Mouse (Mus musculus): ENCODE data around the gene Nudt4. TPM values are rescaled to one million over a fixed set of nuclear protein-coding genes. Genes with fewer than 3 reads are reported as not detected.
A peak's percentile ranks its signal among the peaks of the same experiment; 100 is the strongest.

The Nudt4 gene
- polyA plus RNA-seq, 1 experiment, result 133 TPM

DNA sequence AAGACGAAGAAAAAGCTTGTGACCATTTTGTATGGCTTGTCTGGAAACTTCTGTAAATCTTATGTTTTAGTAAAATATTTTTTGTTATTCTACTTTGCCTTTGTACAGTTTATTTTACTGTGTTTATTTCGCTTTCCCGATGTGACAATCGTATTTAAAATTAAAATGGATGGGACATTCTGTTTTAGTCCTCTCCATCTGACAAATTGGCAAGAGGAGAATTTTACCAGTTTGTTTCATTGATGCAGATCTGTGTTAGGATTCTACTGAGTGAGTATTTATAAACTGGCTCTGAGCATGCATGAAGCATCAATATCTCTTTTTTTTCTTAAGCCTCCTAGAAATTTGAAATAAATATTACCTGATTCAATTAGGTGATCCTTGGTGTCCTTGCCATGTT, 21.0 kb downstream of the Nudt4 start:
- H3K36me3 ChIP-seq (ENCODE audit: control insufficient read depth, insufficient read depth, low read length, poor library complexity, severe bottlenecking), result peaks cover 37% of the 10 kb centered on the region
- H3K9me3 ChIP-seq (replicated peaks; ENCODE audit: control insufficient read depth, insufficient read depth, low read length, poor library complexity, severe bottlenecking), result no peaks in the 10 kb centered on the region
- no peak overlapping the region for H3K27ac ChIP-seq (ENCODE audit: insufficient read depth, low read length)
- TF ChIP-seq POLR2A (IDR thresholded peaks at IDR 0.05; ENCODE audit: insufficient read depth, low read length) (no peak), CTCF (IDR thresholded peaks at IDR 0.05; ENCODE audit: low read depth, low read length) (no peak), EP300 (IDR thresholded peaks at IDR 0.05; ENCODE audit: insufficient read depth, low read depth, low read length) (no peak)
- H3K4me3 ChIP-seq (ENCODE audit: low read depth, low read length), result no peak overlapping the region
- H3K4me1 ChIP-seq (ENCODE audit: control insufficient read depth, insufficient read depth, low read length), result no peaks in the 10 kb centered on the region
- no peaks in the 10 kb centered on the region for H3K27me3 ChIP-seq (ENCODE audit: control insufficient read depth, insufficient read depth, low read length, poor library complexity, severe bottlenecking)
- H3K9ac ChIP-seq (ENCODE audit: low read depth, poor library complexity, severe bottlenecking), result no peak overlapping the region

GRCm38 (mm10) chr10:95539841-95540240, 24.1 kb downstream of the Nudt4 start:
- H3K27me3 ChIP-seq (ENCODE audit: control insufficient read depth, insufficient read depth, low read length, poor library complexity, severe bottlenecking), result no peaks in the 10 kb centered on the region
- no peak overlapping the region for H3K27ac ChIP-seq (ENCODE audit: insufficient read depth, low read length)
- no peak overlapping the region for H3K9ac ChIP-seq (ENCODE audit: low read depth, poor library complexity, severe bottlenecking)
- no peaks in the 10 kb centered on the region for H3K4me1 ChIP-seq (ENCODE audit: control insufficient read depth, insufficient read depth, low read length)
- no peaks in the 10 kb centered on the region for H3K9me3 ChIP-seq (replicated peaks; ENCODE audit: control insufficient read depth, insufficient read depth, low read length, poor library complexity, severe bottlenecking)
- TF ChIP-seq POLR2A (IDR thresholded peaks at IDR 0.05; ENCODE audit: insufficient read depth, low read length) (no peak), CTCF (IDR thresholded peaks at IDR 0.05; ENCODE audit: low read depth, low read length) (no peak), EP300 (IDR thresholded peaks at IDR 0.05; ENCODE audit: insufficient read depth, low read depth, low read length) (no peak)
- peaks cover 15% of the 10 kb centered on the region for H3K36me3 ChIP-seq (ENCODE audit: control insufficient read depth, insufficient read depth, low read length, poor library complexity, severe bottlenecking)
- no peak overlapping the region for H3K4me3 ChIP-seq (ENCODE audit: low read depth, low read length)

- no peak overlapping the region for H3K27ac ChIP-seq (ENCODE audit: insufficient read depth, low read length)
- H3K27me3 ChIP-seq (ENCODE audit: control insufficient read depth, insufficient read depth, low read length, poor library complexity, severe bottlenecking), result no peaks in the 10 kb centered on the region
- no peak overlapping the region for H3K9ac ChIP-seq (ENCODE audit: low read depth, poor library complexity, severe bottlenecking)
- peaks cover 11% of the 10 kb centered on the region for H3K36me3 ChIP-seq (ENCODE audit: control insufficient read depth, insufficient read depth, low read length, poor library complexity, severe bottlenecking)
- no peak for TF ChIP-seq EP300 (IDR thresholded peaks at IDR 0.05; ENCODE audit: insufficient read depth, low read depth, low read length)
- no peak for TF ChIP-seq CTCF (IDR thresholded peaks at IDR 0.05; ENCODE audit: low read depth, low read length)
- no peak for TF ChIP-seq POLR2A (IDR thresholded peaks at IDR 0.05; ENCODE audit: insufficient read depth, low read length)
- no peak overlapping the region for H3K4me3 ChIP-seq (ENCODE audit: low read depth, low read length)
- H3K9me3 ChIP-seq (replicated peaks; ENCODE audit: control insufficient read depth, insufficient read depth, low read length, poor library complexity, severe bottlenecking), result no peaks in the 10 kb centered on the region
- no peaks in the 10 kb centered on the region for H3K4me1 ChIP-seq (ENCODE audit: control insufficient read depth, insufficient read depth, low read length)
These were observed 24.7 kb downstream of the Nudt4 start for GRCm38 (mm10) chr10:95539260-95539659.

DNA sequence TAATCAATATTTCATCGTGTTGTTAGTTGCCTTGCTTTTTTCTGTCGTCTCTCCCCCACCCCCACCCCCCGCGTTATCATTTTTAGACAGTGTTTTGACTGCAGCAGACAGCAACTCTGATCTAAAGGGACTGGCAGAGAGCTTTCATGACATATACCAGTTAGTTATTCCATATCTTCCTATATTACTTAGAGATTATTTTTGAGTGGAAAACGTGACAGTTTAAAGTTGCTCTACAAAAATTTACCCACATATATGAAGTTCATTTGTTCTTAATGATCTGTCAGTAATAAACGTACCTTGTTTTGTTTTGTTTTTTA, 27.8 kb downstream of the Nudt4 start:
- no peak overlapping the region for H3K4me3 ChIP-seq (ENCODE audit: low read depth, low read length)
- TF ChIP-seq POLR2A (IDR thresholded peaks at IDR 0.05; ENCODE audit: insufficient read depth, low read length) (no peak), CTCF (IDR thresholded peaks at IDR 0.05; ENCODE audit: low read depth, low read length) (no peak), EP300 (IDR thresholded peaks at IDR 0.05; ENCODE audit: insufficient read depth, low read depth, low read length) (no peak)
- no peaks in the 10 kb centered on the region for H3K27me3 ChIP-seq (ENCODE audit: control insufficient read depth, insufficient read depth, low read length, poor library complexity, severe bottlenecking)
- H3K36me3 ChIP-seq (ENCODE audit: control insufficient read depth, insufficient read depth, low read length, poor library complexity, severe bottlenecking), result no peaks in the 10 kb centered on the region; the same call in none of the 2 replicates
- H3K27ac ChIP-seq (ENCODE audit: insufficient read depth, low read length), result no peak overlapping the region
- H3K9ac ChIP-seq (ENCODE audit: low read depth, poor library complexity, severe bottlenecking), result no peak overlapping the region
- H3K9me3 ChIP-seq (replicated peaks; ENCODE audit: control insufficient read depth, insufficient read depth, low read length, poor library complexity, severe bottlenecking), result no peaks in the 10 kb centered on the region
- peaks cover 4% of the 10 kb centered on the region for H3K4me1 ChIP-seq (ENCODE audit: control insufficient read depth, insufficient read depth, low read length)

GRCm38 (mm10) chr10:95535399-95536221, 28.3 kb downstream of the Nudt4 start:
- no peak for TF ChIP-seq EP300 (IDR thresholded peaks at IDR 0.05; ENCODE audit: insufficient read depth, low read depth, low read length)
- TF ChIP-seq CTCF (IDR thresholded peaks at IDR 0.05; ENCODE audit: low read depth, low read length), result no peak
- no peak for TF ChIP-seq POLR2A (IDR thresholded peaks at IDR 0.05; ENCODE audit: insufficient read depth, low read length)
- H3K4me1 ChIP-seq (ENCODE audit: control insufficient read depth, insufficient read depth, low read length), result peaks cover 4% of the 10 kb centered on the region
- H3K27me3 ChIP-seq (ENCODE audit: control insufficient read depth, insufficient read depth, low read length, poor library complexity, severe bottlenecking), result no peaks in the 10 kb centered on the region
- H3K36me3 ChIP-seq (ENCODE audit: control insufficient read depth, insufficient read depth, low read length, poor library complexity, severe bottlenecking), result no peaks in the 10 kb centered on the region; the same call in none of the 2 replicates
- no peak overlapping the region for H3K9ac ChIP-seq (ENCODE audit: low read depth, poor library complexity, severe bottlenecking)
- H3K27ac ChIP-seq (ENCODE audit: insufficient read depth, low read length), result no peak overlapping the region
- H3K9me3 ChIP-seq (replicated peaks; ENCODE audit: control insufficient read depth, insufficient read depth, low read length, poor library complexity, severe bottlenecking), result no peaks in the 10 kb centered on the region
- no peak overlapping the region for H3K4me3 ChIP-seq (ENCODE audit: low read depth, low read length)

DNA sequence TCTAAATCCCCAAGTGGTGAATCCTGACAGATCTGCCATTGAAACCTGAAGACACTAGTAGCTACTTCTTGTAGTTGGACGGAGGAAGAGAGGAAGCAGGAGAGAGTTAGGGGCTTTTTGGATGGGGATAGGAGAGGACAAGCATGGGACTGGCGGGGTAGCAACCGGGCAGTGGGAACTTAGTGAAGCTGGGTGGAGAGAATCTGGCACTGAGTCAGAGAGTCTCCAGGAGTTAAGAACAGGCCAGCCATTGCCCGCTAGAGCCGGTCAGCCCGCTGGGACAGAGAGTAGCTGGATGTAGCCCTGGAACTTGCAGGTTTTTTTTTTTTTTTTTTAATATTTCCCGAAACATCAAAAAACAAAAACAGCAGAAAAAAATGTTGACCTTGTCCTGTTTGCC, 30.6 kb downstream of the Nudt4 start:
- Histone ChIP-seq H3K4me1 (ENCODE audit: control insufficient read depth, insufficient read depth, low read length) (peaks cover 4% of the 10 kb centered on the region), H3K9ac (ENCODE audit: low read depth, poor library complexity, severe bottlenecking) (0 out of 2 replicates have a peak overlapping the region, but pooled peaks have one; percentile 28), H3K4me3 (ENCODE audit: low read depth, low read length) (no peak overlapping the region), H3K27me3 (ENCODE audit: control insufficient read depth, insufficient read depth, low read length, poor library complexity, severe bottlenecking) (no peaks in the 10 kb centered on the region), H3K27ac (ENCODE audit: insufficient read depth, low read length) (no peak overlapping the region), H3K9me3 (replicated peaks; ENCODE audit: control insufficient read depth, insufficient read depth, low read length, poor library complexity, severe bottlenecking) (no peaks in the 10 kb centered on the region), H3K36me3 (ENCODE audit: control insufficient read depth, insufficient read depth, low read length, poor library complexity, severe bottlenecking) (no peaks in the 10 kb centered on the region; the same call in 1 of the 2 replicates)
- no peak for TF ChIP-seq CTCF (IDR thresholded peaks at IDR 0.05; ENCODE audit: low read depth, low read length)
- no peak for TF ChIP-seq POLR2A (IDR thresholded peaks at IDR 0.05; ENCODE audit: insufficient read depth, low read length)
- no peak for TF ChIP-seq EP300 (IDR thresholded peaks at IDR 0.05; ENCODE audit: insufficient read depth, low read depth, low read length)

Data from ES-Bruce4 (cell line).